Mouse (Mus musculus): ENCODE results near the gene Cwc15.
A peak's percentile ranks its signal among the peaks of the same experiment; 100 is the strongest.
"Not testable (repeated sequence)": the region's sequence is repeated elsewhere in the genome, so short reads cannot be mapped to it uniquely, and the experiment has no call there.

The Cwc15 gene

GRCm38 (mm10) chr9:14500023-14500915 is at the start of gene Cwc15, which contains the start of gene Kdm4d:
Cwc15 (plus strand) TSS chr9:14500617.
Kdm4d (minus strand) TSS chr9:14500482.
- DNase-seq (ENCODE audit: low read depth, low spot score), result peak; percentile 98

GRCm38 (mm10) chr9:14451120-14451519 is 49.3 kb upstream of the Cwc15 start:
- DNase-seq (ENCODE audit: low read depth, low spot score), result peak; percentile 25

GRCm38 (mm10) chr9:14456320-14456719 is 44.1 kb upstream of the Cwc15 start:
- DNase-seq (ENCODE audit: low read depth, low spot score), result no peak

GRCm38 (mm10) chr9:14462536-14462935 is 37.9 kb upstream of the Cwc15 start:
- not testable (repeated sequence) for DNase-seq (ENCODE audit: low read depth, low spot score)

- DNase-seq (ENCODE audit: low read depth, low spot score), result peak; percentile 25
Observed at GRCm38 (mm10) chr9:14463668-14464067, 36.7 kb upstream of the Cwc15 start.

GRCm38 (mm10) chr9:14498896-14499705 is 1.3 kb upstream of the Cwc15 start:
- no peak for DNase-seq (ENCODE audit: low read depth, low spot score)

- no peak for DNase-seq (ENCODE audit: low read depth, low spot score)
Observed at GRCm38 (mm10) chr9:14500916-14501424, 553 bp downstream of the Cwc15 start.

- DNase-seq (ENCODE audit: low read depth, low spot score), result peak; percentile 67
Observed at GRCm38 (mm10) chr9:14512633-14513445, 12.4 kb downstream of the Cwc15 start.

GRCm38 (mm10) chr9:14517296-14517695 is 16.9 kb downstream of the Cwc15 start:
- DNase-seq (ENCODE audit: low read depth, low spot score), result no peak

GRCm38 (mm10) chr9:14518105-14518504 is 17.7 kb downstream of the Cwc15 start:
- DNase-seq (ENCODE audit: low read depth, low spot score), result no peak

- no peak for DNase-seq (ENCODE audit: low read depth, low spot score)
Observed at GRCm38 (mm10) chr9:14520971-14521670, 20.7 kb downstream of the Cwc15 start.

- no peak for DNase-seq (ENCODE audit: low read depth, low spot score)
Observed at GRCm38 (mm10) chr9:14521695-14522094, 21.3 kb downstream of the Cwc15 start.

- peak; percentile 85 for DNase-seq (ENCODE audit: low read depth, low spot score)
Observed at GRCm38 (mm10) chr9:14523408-14524043, 23.1 kb downstream of the Cwc15 start.

- peak; percentile 32 for DNase-seq (ENCODE audit: low read depth, low spot score)
Observed at GRCm38 (mm10) chr9:14530004-14530403, 29.6 kb downstream of the Cwc15 start.

- peak; percentile 35 for DNase-seq (ENCODE audit: low read depth, low spot score)
Observed at GRCm38 (mm10) chr9:14532283-14532682, 31.9 kb downstream of the Cwc15 start.

- no peak for DNase-seq (ENCODE audit: low read depth, low spot score)
Observed at GRCm38 (mm10) chr9:14533659-14534058, 33.2 kb downstream of the Cwc15 start.

GRCm38 (mm10) chr9:14534833-14535456 is 34.5 kb downstream of the Cwc15 start:
- DNase-seq (ENCODE audit: low read depth, low spot score), result no peak

- DNase-seq (ENCODE audit: low read depth, low spot score), result peak; percentile 25
Observed at GRCm38 (mm10) chr9:14544034-14544757, 43.8 kb downstream of the Cwc15 start.

Data from ZHBTc4 (cell line).